Mouse (Mus musculus) stomach, embryonic 15.5 days (tissue): ENCODE measurements around the gene Gm27021. TPM values are rescaled to one million over a fixed set of nuclear protein-coding genes. Genes with fewer than 3 reads are reported as not detected.

Experiments used
- ATAC-seq: fragments of 200-750 bp; cut with Nextera tagmentation; 2 replicates; pipeline ENCODE4 v1.8.0; 2017; ENCODE audit warnings: low read depth, moderate number of reproducible peaks, moderate TSS enrichment; ENCODE audit not compliant: insufficient read depth, low FRiP score
- H3K27ac ChIP-seq: fragments of 300-500 bp; sonication (generic); 2 replicates; pipeline ENCODE4 v1.5.1; 2015; ENCODE audit warnings: mild to moderate bottlenecking, inconsistent platforms
- H3K27me3 ChIP-seq: fragments of 300-500 bp; sonication (generic); replicated peaks from 2 replicates; pipeline ENCODE4 v1.6.1; 2015; ENCODE audit warnings: inconsistent platforms
- H3K36me3 ChIP-seq: fragments of 300-500 bp; sonication (generic); 2 replicates; pipeline ENCODE4 v1.6.1; 2015; ENCODE audit warnings: inconsistent platforms
- H3K4me1 ChIP-seq: fragments of 300-500 bp; sonication (generic); 2 replicates; pipeline ENCODE4 v1.6.1; 2015; ENCODE audit warnings: inconsistent platforms
- H3K4me2 ChIP-seq: fragments of 300-500 bp; sonication (generic); 2 replicates; pipeline ENCODE4 v1.6.1; 2015; ENCODE audit warnings: mild to moderate bottlenecking, inconsistent platforms
- H3K4me3 ChIP-seq: fragments of 300-500 bp; sonication (generic); replicated peaks from 2 replicates; pipeline ENCODE4 v1.5.1; 2015; ENCODE audit warnings: inconsistent platforms
- H3K9ac ChIP-seq: fragments of 300-500 bp; sonication (generic); 2 replicates; pipeline ENCODE4 v1.6.1; 2015; ENCODE audit warnings: inconsistent platforms
- H3K9me3 ChIP-seq: fragments of 300-500 bp; sonication (generic); 2 replicates; pipeline ENCODE4 v1.6.1; 2016; ENCODE audit warnings: inconsistent platforms
- WGBS: fragments of 180-500 bp; shearing (Covaris S2); methylation state at CpG from one replicate; pipeline ENCODE4 v1.1.7; 2015; 5-methylcytosine and 5-hydroxymethylcytosine counted together
- polyA plus RNA-seq: library from polyadenylated mRNA; unstranded; fragments of >200 nt; fragmentation: Nextera tagmentation; extraction: Ambion mirVana; gene quantifications from 2 replicates; pipeline ENCODE4 v1.2.1, GENCODE M21; 2015

Gm27021 gene
- polyA plus RNA-seq, 1 experiment from 2014 or later = 2.0 TPM

DNA sequence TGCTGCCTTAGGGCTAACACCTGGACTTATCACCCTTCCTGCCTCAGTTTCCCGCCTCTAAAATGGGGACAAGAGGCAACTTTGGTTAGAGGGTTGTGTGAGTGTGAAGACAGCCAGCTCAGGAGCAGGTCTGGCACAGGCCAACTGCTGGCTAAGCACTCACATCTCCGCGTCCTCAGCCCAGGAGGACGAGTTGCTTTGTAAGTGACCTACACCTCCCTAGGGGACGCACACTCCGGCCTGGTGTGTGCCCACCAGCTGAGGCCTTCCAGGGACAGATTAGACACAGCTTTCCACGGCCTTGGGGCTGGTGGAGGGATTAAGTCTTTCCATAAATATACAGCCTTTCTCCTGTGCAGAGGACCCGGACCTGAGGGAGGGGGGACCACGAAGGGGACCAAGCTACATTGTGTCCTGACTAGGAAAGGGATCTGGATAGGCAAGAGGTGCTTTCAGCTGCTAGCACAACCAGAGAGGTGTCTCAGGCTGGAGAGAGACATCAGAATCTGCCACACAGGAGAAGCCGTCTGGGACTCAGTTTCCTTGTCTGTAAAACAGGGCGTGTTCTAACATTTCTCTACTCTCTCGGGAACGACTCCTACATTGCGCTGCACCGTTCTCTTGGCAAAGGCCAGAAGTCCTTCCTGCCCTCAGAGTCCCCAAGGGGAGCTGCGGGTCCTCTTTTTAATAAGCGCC, 34.8 kb downstream of the Gm27021 start:
- Histone ChIP-seq H3K4me2 (peak overlapping the region; percentile 98), H3K27me3 (0 out of 2 replicates have a peak, but pooled peaks cover 2% of the 10 kb centered on the region), H3K4me3 (peak overlapping the region; percentile 58), H3K4me1 (peaks cover 7% of the 10 kb centered on the region), H3K9me3 (no peaks in the 10 kb centered on the region), H3K36me3 (no peaks in the 10 kb centered on the region), H3K9ac (no peak overlapping the region), H3K27ac (no peak overlapping the region)
- no peak for ATAC-seq
- WGBS = 39% methylated on average over 17 of the region's 17 CpGs

- no peak overlapping the region for H3K9ac ChIP-seq
- H3K9me3 ChIP-seq = no peaks in the 10 kb centered on the region
- no peak for ATAC-seq
- H3K36me3 ChIP-seq = no peaks in the 10 kb centered on the region
- H3K27me3 ChIP-seq = 0 out of 2 replicates have a peak, but pooled peaks cover 2% of the 10 kb centered on the region
- WGBS = 83% methylated on average over 21 of the region's 21 CpGs
- H3K27ac ChIP-seq = no peak overlapping the region
- H3K4me2 ChIP-seq = no peak overlapping the region
- H3K4me3 ChIP-seq = no peak overlapping the region
- peaks cover 7% of the 10 kb centered on the region for H3K4me1 ChIP-seq
Observed at GRCm38 (mm10) chr8:120631441-120632375, 36.2 kb downstream of the Gm27021 start.

DNA sequence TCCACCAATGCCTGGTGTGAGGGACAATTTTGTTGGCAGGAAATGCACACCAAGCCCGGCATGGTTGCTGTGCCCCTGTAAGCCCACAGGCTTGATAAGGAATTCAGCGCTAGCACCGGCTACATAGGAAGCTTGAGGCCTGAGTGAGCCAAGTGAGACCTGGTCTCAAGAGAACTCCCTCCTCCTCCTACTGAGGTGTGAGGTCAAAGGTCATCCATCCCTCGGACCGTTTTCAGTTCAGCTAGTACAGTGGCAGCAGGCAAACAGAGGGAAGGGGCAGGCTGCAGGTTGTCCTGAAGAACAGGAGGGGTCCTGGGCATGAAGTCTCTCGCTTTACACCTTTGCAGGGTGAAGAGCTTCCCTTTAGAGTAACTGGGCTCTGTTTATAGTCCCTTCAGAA, 37.0 kb downstream of the Gm27021 start:
- H3K9ac ChIP-seq = no peak overlapping the region
- no peaks in the 10 kb centered on the region for H3K27me3 ChIP-seq
- peaks cover 7% of the 10 kb centered on the region for H3K4me1 ChIP-seq
- no peak overlapping the region for H3K27ac ChIP-seq
- H3K4me2 ChIP-seq = no peak overlapping the region
- no peaks in the 10 kb centered on the region for H3K9me3 ChIP-seq
- no peak for ATAC-seq
- no peak overlapping the region for H3K4me3 ChIP-seq
- no peaks in the 10 kb centered on the region for H3K36me3 ChIP-seq
- WGBS = 45% methylated on average over 6 of the region's 6 CpGs

- no peak overlapping the region for H3K9ac ChIP-seq
- H3K9me3 ChIP-seq = no peaks in the 10 kb centered on the region
- peaks cover 7% of the 10 kb centered on the region for H3K4me1 ChIP-seq
- H3K4me3 ChIP-seq = no peak overlapping the region
- ATAC-seq = no peak
- H3K27ac ChIP-seq = no peak overlapping the region
- H3K4me2 ChIP-seq = no peak overlapping the region
- H3K27me3 ChIP-seq = no peaks in the 10 kb centered on the region
- no peaks in the 10 kb centered on the region for H3K36me3 ChIP-seq
- 46% methylated on average over 5 of the region's 5 CpGs for WGBS
Observed at GRCm38 (mm10) chr8:120630031-120630430, 37.8 kb downstream of the Gm27021 start.

- Histone ChIP-seq H3K27ac (no peak overlapping the region), H3K27me3 (no peaks in the 10 kb centered on the region), H3K4me3 (no peak overlapping the region), H3K36me3 (no peaks in the 10 kb centered on the region), H3K9me3 (no peaks in the 10 kb centered on the region), H3K4me1 (no peaks in the 10 kb centered on the region), H3K9ac (no peak overlapping the region), H3K4me2 (no peak overlapping the region)
- ATAC-seq = no peak
- WGBS = 90% methylated on average over 5 of the region's 5 CpGs
Observed at GRCm38 (mm10) chr8:120627298-120627697, 40.6 kb downstream of the Gm27021 start.

- Histone ChIP-seq H3K4me3 (no peak overlapping the region), H3K27ac (no peak overlapping the region), H3K4me1 (no peaks in the 10 kb centered on the region), H3K9ac (no peak overlapping the region), H3K27me3 (no peaks in the 10 kb centered on the region), H3K4me2 (no peak overlapping the region), H3K9me3 (no peaks in the 10 kb centered on the region), H3K36me3 (no peaks in the 10 kb centered on the region)
- no peak for ATAC-seq
- WGBS = 58% methylated on average over 11 of the region's 11 CpGs
Observed at GRCm38 (mm10) chr8:120626461-120626860, 41.4 kb downstream of the Gm27021 start.

- WGBS = 38% methylated on average over 2 of the region's 2 CpGs
- Histone ChIP-seq H3K36me3 (no peaks in the 10 kb centered on the region), H3K4me2 (no peak overlapping the region), H3K9me3 (no peaks in the 10 kb centered on the region), H3K27ac (no peak overlapping the region), H3K9ac (no peak overlapping the region), H3K4me1 (no peaks in the 10 kb centered on the region), H3K4me3 (no peak overlapping the region), H3K27me3 (no peaks in the 10 kb centered on the region)
- ATAC-seq = no peak
Observed at GRCm38 (mm10) chr8:120623608-120624007, 44.3 kb downstream of the Gm27021 start.

DNA sequence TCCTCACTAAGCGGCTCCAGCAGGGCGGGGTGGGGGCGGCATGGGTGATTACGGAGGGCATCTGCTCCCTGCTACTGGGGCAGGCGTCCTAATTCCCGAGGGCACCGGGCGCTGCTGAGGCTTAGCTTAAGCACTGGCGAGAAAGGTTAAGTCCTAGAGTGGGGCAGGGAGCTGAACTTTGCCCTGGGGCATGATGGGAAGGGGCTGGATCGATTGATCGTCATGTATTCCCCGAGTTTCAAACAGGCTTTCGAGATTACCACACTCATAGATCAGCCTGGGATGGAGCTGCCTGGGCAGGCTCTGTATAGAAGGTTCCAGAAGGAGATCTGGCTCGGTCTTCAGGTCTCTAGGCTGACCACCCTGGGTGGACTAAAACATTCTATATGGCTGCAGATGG, 45.7 kb downstream of the Gm27021 start:
- 68% methylated on average over 14 of the region's 14 CpGs for WGBS
- Histone ChIP-seq H3K9me3 (no peaks in the 10 kb centered on the region), H3K4me3 (no peak overlapping the region), H3K27me3 (no peaks in the 10 kb centered on the region), H3K27ac (no peak overlapping the region), H3K36me3 (no peaks in the 10 kb centered on the region), H3K4me1 (no peaks in the 10 kb centered on the region), H3K4me2 (no peak overlapping the region), H3K9ac (no peak overlapping the region)
- ATAC-seq = no peak

DNA sequence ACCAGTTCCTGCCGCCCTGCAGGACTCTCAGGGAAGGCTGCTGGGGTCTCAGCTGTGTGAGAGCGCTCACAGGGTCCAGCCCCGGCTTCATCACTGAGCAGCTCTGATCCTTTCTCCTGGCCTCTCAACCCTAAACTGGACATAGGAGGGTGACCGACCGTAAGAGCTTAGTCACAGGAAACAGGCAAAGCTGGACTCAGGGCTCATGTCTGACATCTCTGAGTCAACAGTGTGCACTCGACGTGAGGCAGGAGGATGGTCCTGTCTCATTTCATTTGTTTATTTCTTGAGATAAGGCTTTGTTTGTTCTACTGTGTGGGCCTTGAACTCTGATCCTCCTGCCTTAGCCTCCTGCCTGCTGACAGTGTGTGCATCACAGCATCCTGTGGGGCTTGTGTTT, 47.4 kb downstream of the Gm27021 start:
- 0 out of 2 replicates have a peak, but pooled peaks cover 5% of the 10 kb centered on the region for H3K4me1 ChIP-seq

GRCm38 (mm10) chr8:120619235-120620180, 48.4 kb downstream of the Gm27021 start:
- H3K9me3 ChIP-seq = no peaks in the 10 kb centered on the region
- H3K27me3 ChIP-seq = no peaks in the 10 kb centered on the region
- WGBS = 74% methylated on average over 11 of the region's 11 CpGs
- H3K4me2 ChIP-seq = no peak overlapping the region
- H3K4me1 ChIP-seq = 0 out of 2 replicates have a peak, but pooled peaks cover 5% of the 10 kb centered on the region
- H3K36me3 ChIP-seq = no peaks in the 10 kb centered on the region
- H3K4me3 ChIP-seq = no peak overlapping the region
- no peak overlapping the region for H3K27ac ChIP-seq
- ATAC-seq = no peak
- H3K9ac ChIP-seq = no peak overlapping the region

More for the DNA sequence above, 47.4 kb downstream of the Gm27021 start:
- no peak for ATAC-seq
- Histone ChIP-seq H3K36me3 (no peaks in the 10 kb centered on the region), H3K27ac (no peak overlapping the region), H3K4me2 (no peak overlapping the region), H3K4me3 (no peak overlapping the region), H3K27me3 (no peaks in the 10 kb centered on the region), H3K9me3 (no peaks in the 10 kb centered on the region), H3K9ac (no peak overlapping the region)
- 41% methylated on average over 7 of the region's 7 CpGs for WGBS

DNA sequence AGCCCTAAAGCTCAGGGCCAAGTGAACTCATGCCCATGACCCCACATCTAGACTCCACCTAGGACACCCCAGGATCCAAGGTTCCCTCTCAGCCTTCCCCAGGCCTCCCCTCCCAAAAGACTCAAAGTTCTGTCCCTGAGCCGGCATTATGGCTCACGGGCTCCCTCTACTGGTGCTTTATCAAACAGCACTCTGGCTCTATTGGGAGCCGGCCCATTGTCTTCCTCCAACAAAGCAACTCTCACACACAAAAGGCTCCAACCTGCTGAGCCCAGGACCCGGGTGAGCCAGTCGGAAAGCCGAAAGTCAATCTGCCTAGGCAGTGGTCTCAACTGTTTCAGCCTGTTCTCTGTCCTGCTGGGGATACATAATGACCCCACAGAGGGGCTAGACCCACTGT, 49.8 kb downstream of the Gm27021 start:
- Histone ChIP-seq H3K27me3 (no peaks in the 10 kb centered on the region), H3K9ac (no peak overlapping the region), H3K4me2 (no peak overlapping the region), H3K36me3 (no peaks in the 10 kb centered on the region), H3K4me3 (no peak overlapping the region), H3K27ac (no peak overlapping the region), H3K9me3 (no peaks in the 10 kb centered on the region), H3K4me1 (0 out of 2 replicates have a peak, but pooled peaks cover 5% of the 10 kb centered on the region)
- ATAC-seq = peak; percentile 17; the same call in 1 of the 2 replicates
- WGBS = 2% methylated on average over 6 of the region's 6 CpGs
